In the genomic region with DNA sequence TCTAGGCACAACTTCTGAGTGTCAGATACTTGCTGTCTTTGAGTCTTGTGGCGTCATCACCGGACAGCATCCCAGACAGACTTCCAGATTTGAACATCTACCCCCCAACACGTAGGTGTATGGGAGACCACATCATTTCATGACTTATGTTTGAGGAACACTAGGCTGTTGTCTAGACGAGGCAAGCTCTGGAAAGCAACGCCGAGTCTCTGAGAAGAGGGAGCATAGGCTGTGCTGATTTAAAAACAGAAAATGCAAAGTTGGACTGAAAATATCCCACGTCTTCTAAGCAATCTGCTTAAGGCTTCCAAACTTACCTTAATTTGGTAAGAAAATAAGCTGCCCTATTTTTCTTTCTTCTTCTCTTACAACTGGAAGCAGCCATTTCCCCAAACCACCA, we compare ENCODE assay signal across 21 mouse cellular contexts. TPM values are rescaled to one million over a fixed set of nuclear protein-coding genes. Genes with fewer than 3 reads are reported as not detected.
"Had no signal": no experiment of that assay in that cellular context is flagged by ENCODE, and none has a peak within 500 bp of the region (broad histone marks: within the 10 kb centered on the region; RNA-seq: fewer than 3 reads in every experiment).

No protein-coding gene starts in this region.

- H3K4me3 ChIP-seq: neural tube, embryonic 13.5 days; neural tube, embryonic 15.5 days; stomach, embryonic 15.5 days had no signal

- H3K27me3 ChIP-seq: neural tube, embryonic 13.5 days; neural tube, embryonic 15.5 days had no signal

- DNase-seq: retina, postnatal 1 day; right cerebral cortex, adult 18-20 months; right cerebral cortex, postnatal 14 days; right cerebral cortex, postnatal 25 days; right cerebral cortex, postnatal 4 days; spleen, adult 18-20 months; thymus, adult 18-20 months; thymus, adult 2 months; thymus, postnatal 14 days; thymus, postnatal 25 days; thymus, postnatal 36 days; thymus, postnatal 4 days had no signal

- H3K27ac ChIP-seq: neural tube, embryonic 13.5 days; neural tube, embryonic 15.5 days; stomach, embryonic 15.5 days; stomach, postnatal 0 days had no signal

- H3K9me3 ChIP-seq: neural tube, embryonic 13.5 days; neural tube, embryonic 15.5 days; stomach, embryonic 15.5 days had no signal

- H3K36me3 ChIP-seq: stomach, embryonic 15.5 days had no signal

RNA-seq across cellular contexts. Expression of a gene that starts 4.1 kb away (rescaled TPM):
- total RNA-seq: neutrophil, adult 5-6 weeks had no signal
- polyA plus RNA-seq: small intestine, adult 2 months; spleen, adult 2 months; thymus, postnatal 0 days; urinary bladder, adult 2 months had no signal
